Mouse (Mus musculus) midbrain, embryonic 10.5 days (tissue): ENCODE measurements at regions not wholly inside any gene's neighbourhood (a gene's known extent, or its start where the extent isn't known, plus 50 kb on each side); places are given as distances from the start of the nearest gene placed in this dataset.

Experiments
- DNase-seq: peaks from one replicate; pipeline ENCODE4 v3.0.0-alpha.2; 2017; ENCODE audit warnings: low spot score
- H3K27ac ChIP-seq: fragments of 300-500 bp; sonication (generic); replicated peaks from 2 replicates; pipeline ENCODE4 v1.5.1; 2016; ENCODE audit warnings: mild to moderate bottlenecking
- H3K27me3 ChIP-seq: fragments of 300-500 bp; sonication (generic); 2 replicates; pipeline ENCODE4 v1.6.1; 2016; ENCODE audit warnings: low read depth, mild to moderate bottlenecking; ENCODE audit not compliant: poor library complexity, severe bottlenecking
- H3K36me3 ChIP-seq: fragments of 300-500 bp; sonication (generic); 2 replicates; pipeline ENCODE4 v1.6.1; 2016; ENCODE audit warnings: mild to moderate bottlenecking, moderate library complexity
- H3K4me1 ChIP-seq: fragments of 300-500 bp; sonication (generic); 2 replicates; pipeline ENCODE4 v1.6.1; 2016
- H3K4me3 ChIP-seq: fragments of 300-500 bp; sonication (generic); 2 replicates; pipeline ENCODE4 v1.5.1; 2016; ENCODE audit warnings: mild to moderate bottlenecking, moderate library complexity
- H3K9me3 ChIP-seq: fragments of 300-500 bp; sonication (generic); replicated peaks from 2 replicates; pipeline ENCODE4 v1.6.1; 2016; ENCODE audit warnings: mild to moderate bottlenecking
- WGBS: fragments of 180-500 bp; shearing (Covaris S2); methylation state at CpG from one replicate; pipeline ENCODE4 v1.1.7; 2016; 5-methylcytosine and 5-hydroxymethylcytosine counted together

GRCm38 (mm10) chr13:91344139-91344538 is 115.9 kb upstream of the Ssbp2 start:
- Histone ChIP-seq H3K36me3 (no peaks in the 10 kb centered on the region), H3K4me1 (no peaks in the 10 kb centered on the region), H3K27ac (no peak overlapping the region), H3K9me3 (peaks cover 7% of the 10 kb centered on the region; the same call in 1 of the 2 replicates), H3K27me3 (no peaks in the 10 kb centered on the region), H3K4me3 (no peak overlapping the region)
- WGBS, result 70% methylated on average over 1 of the region's 1 CpGs
- no peak for DNase-seq

- H3K4me1 ChIP-seq, result no peaks in the 10 kb centered on the region
Measured at GRCm38 (mm10) chr13:91348489-91349083, 111.5 kb upstream of the Ssbp2 start.

GRCm38 (mm10) chr13:91352311-91352710 is 107.8 kb upstream of the Ssbp2 start:
- H3K36me3 ChIP-seq, result no peaks in the 10 kb centered on the region
- no peaks in the 10 kb centered on the region for H3K27me3 ChIP-seq
- no peaks in the 10 kb centered on the region for H3K4me1 ChIP-seq
- H3K27ac ChIP-seq, result no peak overlapping the region
- DNase-seq, result no peak
- 91% methylated on average over 8 of the region's 8 CpGs for WGBS
- H3K9me3 ChIP-seq, result no peaks in the 10 kb centered on the region
- H3K4me3 ChIP-seq, result no peak overlapping the region

More at GRCm38 (mm10) chr13:91348489-91349083, 111.5 kb upstream of the Ssbp2 start:
- Histone ChIP-seq H3K4me3 (no peak overlapping the region), H3K27ac (no peak overlapping the region), H3K9me3 (peaks cover 7% of the 10 kb centered on the region; the same call in 1 of the 2 replicates), H3K36me3 (no peaks in the 10 kb centered on the region), H3K27me3 (no peaks in the 10 kb centered on the region)
- WGBS, result 93% methylated on average over 12 of the region's 12 CpGs
- no peak for DNase-seq

DNA sequence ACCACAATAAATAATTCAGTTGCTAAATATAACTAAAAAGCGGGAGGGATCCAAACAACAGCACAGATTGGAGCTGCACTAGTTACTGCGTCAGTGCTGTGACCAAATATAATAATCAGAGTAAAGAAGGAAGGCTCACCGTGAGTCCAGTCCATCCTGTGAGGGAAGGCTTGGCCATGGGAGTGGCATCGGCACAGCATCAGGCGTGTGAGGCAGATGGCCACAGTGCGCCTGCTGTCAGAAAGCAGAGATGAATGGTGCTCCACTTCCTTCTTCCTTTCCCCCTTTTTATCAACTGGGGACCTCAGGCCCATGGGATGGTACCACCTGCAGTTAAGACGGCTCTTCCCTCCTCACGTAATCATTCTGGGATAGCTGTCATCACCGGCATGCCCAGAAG is 103.6 kb upstream of the Ssbp2 start:
- Histone ChIP-seq H3K27me3 (no peaks in the 10 kb centered on the region), H3K4me1 (no peaks in the 10 kb centered on the region), H3K36me3 (no peaks in the 10 kb centered on the region), H3K9me3 (no peaks in the 10 kb centered on the region), H3K27ac (no peak overlapping the region), H3K4me3 (no peak overlapping the region)
- 88% methylated on average over 9 of the region's 9 CpGs for WGBS
- no peak for DNase-seq

- H3K9me3 ChIP-seq, result no peaks in the 10 kb centered on the region
- H3K4me3 ChIP-seq, result no peak overlapping the region
- no peaks in the 10 kb centered on the region for H3K4me1 ChIP-seq
- H3K27ac ChIP-seq, result no peak overlapping the region
- H3K27me3 ChIP-seq, result no peaks in the 10 kb centered on the region
- 78% methylated on average over 6 of the region's 6 CpGs for WGBS
- no peak for DNase-seq
- no peaks in the 10 kb centered on the region for H3K36me3 ChIP-seq
Measured at GRCm38 (mm10) chr13:91360121-91360520, 100.0 kb upstream of the Ssbp2 start.

GRCm38 (mm10) chr13:91365270-91365952 is 94.7 kb upstream of the Ssbp2 start:
- no peak for DNase-seq
- H3K9me3 ChIP-seq, result no peaks in the 10 kb centered on the region
- 81% methylated on average over 2 of the region's 2 CpGs for WGBS
- no peaks in the 10 kb centered on the region for H3K36me3 ChIP-seq
- no peak overlapping the region for H3K4me3 ChIP-seq
- peaks cover 22% of the 10 kb centered on the region for H3K4me1 ChIP-seq
- H3K27ac ChIP-seq, result 0 out of 2 replicates have a peak overlapping the region, but pooled peaks have one; percentile 2
- H3K27me3 ChIP-seq, result no peaks in the 10 kb centered on the region

- Histone ChIP-seq H3K4me1 (peaks cover 33% of the 10 kb centered on the region), H3K4me3 (no peak overlapping the region), H3K36me3 (no peaks in the 10 kb centered on the region), H3K9me3 (no peaks in the 10 kb centered on the region), H3K27ac (no peak overlapping the region), H3K27me3 (no peaks in the 10 kb centered on the region)
- DNase-seq, result no peak
- 86% methylated on average over 4 of the region's 4 CpGs for WGBS
Measured at GRCm38 (mm10) chr13:91366540-91366939, 93.5 kb upstream of the Ssbp2 start.

GRCm38 (mm10) chr13:91367896-91368556 is 92.1 kb upstream of the Ssbp2 start:
- H3K4me1 ChIP-seq, result peaks cover 48% of the 10 kb centered on the region
- no peak for DNase-seq
- WGBS, result 71% methylated on average over 7 of the region's 7 CpGs
- H3K27me3 ChIP-seq, result no peaks in the 10 kb centered on the region
- H3K9me3 ChIP-seq, result no peaks in the 10 kb centered on the region
- no peaks in the 10 kb centered on the region for H3K36me3 ChIP-seq
- no peak overlapping the region for H3K4me3 ChIP-seq
- 0 out of 2 replicates have a peak overlapping the region, but pooled peaks have one; percentile 59 for H3K27ac ChIP-seq

GRCm38 (mm10) chr13:91368664-91369063 is 91.4 kb upstream of the Ssbp2 start:
- DNase-seq, result no peak
- Histone ChIP-seq H3K9me3 (no peaks in the 10 kb centered on the region), H3K27me3 (no peaks in the 10 kb centered on the region), H3K4me1 (peaks cover 54% of the 10 kb centered on the region), H3K36me3 (no peaks in the 10 kb centered on the region), H3K4me3 (no peak overlapping the region), H3K27ac (no peak overlapping the region)
- 76% methylated on average over 7 of the region's 7 CpGs for WGBS

DNA sequence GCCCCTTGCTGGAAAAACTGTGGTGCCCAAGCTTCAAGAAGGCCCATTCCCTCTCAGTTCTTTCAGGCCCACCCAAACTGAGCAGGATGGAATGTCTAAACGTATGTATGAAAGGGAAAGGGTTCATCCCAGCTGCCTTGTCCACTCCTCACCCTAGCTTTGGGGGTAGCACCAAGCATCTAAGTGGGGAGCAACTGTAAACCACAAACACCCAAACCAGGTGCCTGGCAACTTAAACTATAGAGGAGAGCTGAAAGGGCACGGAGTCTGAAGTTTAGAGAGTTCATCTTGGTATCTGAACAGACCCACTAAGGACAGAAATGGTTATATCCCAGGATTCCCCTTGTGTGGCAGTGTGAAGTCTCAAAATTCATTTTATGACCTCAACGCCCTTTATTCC is 90.1 kb upstream of the Ssbp2 start:
- 33% methylated on average over 3 of the region's 3 CpGs for WGBS
- Histone ChIP-seq H3K27me3 (no peaks in the 10 kb centered on the region), H3K4me3 (peak overlapping the region; percentile 56), H3K27ac (peak overlapping the region; percentile 98), H3K4me1 (peaks cover 68% of the 10 kb centered on the region), H3K9me3 (no peaks in the 10 kb centered on the region), H3K36me3 (no peaks in the 10 kb centered on the region)
- DNase-seq, result no peak

DNA sequence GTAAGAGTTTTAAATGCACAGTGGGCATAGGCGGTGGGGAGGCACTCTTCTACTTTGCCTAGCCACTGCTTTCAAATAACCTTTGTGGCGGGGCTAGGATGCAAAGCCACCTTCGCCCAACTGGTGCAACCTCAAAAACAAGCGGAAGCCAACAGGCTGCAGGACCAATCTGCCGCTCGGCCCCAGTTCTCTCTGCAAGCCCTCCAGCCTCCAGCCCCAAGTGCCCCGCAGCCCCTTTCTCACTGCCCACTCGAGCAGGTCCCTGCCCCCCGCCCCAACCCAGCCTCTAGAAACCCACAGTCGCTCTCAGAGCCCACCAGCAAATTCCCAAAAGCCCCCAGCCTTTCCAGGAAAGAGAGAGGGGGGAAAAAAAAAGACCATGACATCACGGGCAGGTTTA is 89.6 kb upstream of the Ssbp2 start:
- WGBS, result 2% methylated on average over 11 of the region's 11 CpGs
- no peaks in the 10 kb centered on the region for H3K36me3 ChIP-seq
- peak; percentile 68 for DNase-seq
- no peaks in the 10 kb centered on the region for H3K9me3 ChIP-seq
- peaks cover 71% of the 10 kb centered on the region for H3K4me1 ChIP-seq
- H3K27me3 ChIP-seq, result no peaks in the 10 kb centered on the region
- peak overlapping the region; percentile 98 for H3K27ac ChIP-seq
- peak overlapping the region; percentile 56 for H3K4me3 ChIP-seq

- WGBS, result under 1% methylated on average over 28 of the region's 28 CpGs
Measured at GRCm38 (mm10) chr13:91370886-91371595, 89.0 kb upstream of the Ssbp2 start.

More at GRCm38 (mm10) chr13:91370886-91371595, 89.0 kb upstream of the Ssbp2 start:
- peaks cover 71% of the 10 kb centered on the region for H3K4me1 ChIP-seq
- peak overlapping the region; percentile 98 for H3K27ac ChIP-seq
- H3K9me3 ChIP-seq, result no peaks in the 10 kb centered on the region
- peak overlapping the region; percentile 56 for H3K4me3 ChIP-seq
- H3K36me3 ChIP-seq, result no peaks in the 10 kb centered on the region
- no peaks in the 10 kb centered on the region for H3K27me3 ChIP-seq
- peak; percentile 98 for DNase-seq
